Mouse (Mus musculus): ENCODE data around the gene Ofd1. TPM values are rescaled to one million over a fixed set of nuclear protein-coding genes. Genes with fewer than 3 reads are reported as not detected.

The Ofd1 gene
- polyA plus RNA-seq, 1 experiment from 2014 or later = 9.2 TPM

DNA sequence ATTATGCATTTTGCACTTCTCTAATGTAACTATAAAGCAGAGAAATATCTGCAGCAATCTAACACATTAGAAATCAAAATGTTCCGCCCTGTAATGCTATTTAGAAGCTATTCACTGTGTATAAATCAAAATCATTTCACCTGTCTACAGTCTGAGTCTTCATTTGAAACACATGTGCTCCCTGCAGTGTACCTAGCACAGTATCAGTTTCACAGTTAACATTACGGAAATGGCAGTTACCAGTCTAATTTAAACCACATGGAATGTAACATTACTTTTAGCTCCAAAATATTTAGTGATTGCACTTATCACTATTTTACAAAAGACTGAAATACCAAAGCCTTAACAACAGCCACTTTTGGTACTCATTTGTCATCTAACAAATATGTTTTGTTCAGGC lies 5.7 kb downstream of the Ofd1 start:
- Histone ChIP-seq H3K27ac (replicated peaks) (no peak overlapping the region), H3K9me3 (no peaks in the 10 kb centered on the region), H3K4me3 (no peak overlapping the region), H3K9ac (replicated peaks) (no peak overlapping the region), H3K36me3 (no peaks in the 10 kb centered on the region), H3K4me2 (replicated peaks) (no peak overlapping the region), H3K4me1 (0 out of 2 replicates have a peak, but pooled peaks cover 3% of the 10 kb centered on the region), H3K27me3 (peaks cover 8% of the 10 kb centered on the region; the same call in 1 of the 2 replicates)
- WGBS = 84% methylated on average over 2 of the region's 2 CpGs
- no peak for ATAC-seq (ENCODE audit: low FRiP score, low read depth)

DNA sequence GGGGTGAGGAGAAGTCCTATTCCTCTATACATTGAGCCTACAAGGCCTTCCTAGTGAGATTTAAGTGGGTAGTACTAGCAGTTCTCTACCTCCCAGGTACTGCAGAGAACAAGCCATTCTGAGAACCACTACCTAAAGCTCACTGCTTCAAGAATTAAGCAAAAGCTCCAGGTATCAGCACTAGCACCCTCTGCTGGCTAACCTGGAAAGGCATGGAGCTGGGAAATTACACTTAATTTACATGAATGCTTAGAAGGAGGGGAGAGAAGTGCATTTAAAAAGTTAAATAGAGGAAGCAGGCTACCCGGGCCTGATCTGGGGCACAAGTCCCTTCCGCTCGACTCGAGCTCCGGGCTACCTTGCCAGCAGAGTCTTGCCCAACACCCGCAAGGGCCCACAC lies 24.3 kb downstream of the Ofd1 start:
- no peaks in the 10 kb centered on the region for H3K4me1 ChIP-seq
- WGBS = 87% methylated on average over 6 of the region's 6 CpGs
- no peak overlapping the region for H3K4me3 ChIP-seq
- no peak overlapping the region for H3K4me2 ChIP-seq (replicated peaks)
- H3K36me3 ChIP-seq = no peaks in the 10 kb centered on the region
- ATAC-seq (ENCODE audit: low FRiP score, low read depth) = no peak
- H3K27me3 ChIP-seq = no peaks in the 10 kb centered on the region; the same call in 1 of the 2 replicates
- H3K9ac ChIP-seq (replicated peaks) = no peak overlapping the region
- no peak overlapping the region for H3K27ac ChIP-seq (replicated peaks)
- no peaks in the 10 kb centered on the region for H3K9me3 ChIP-seq

DNA sequence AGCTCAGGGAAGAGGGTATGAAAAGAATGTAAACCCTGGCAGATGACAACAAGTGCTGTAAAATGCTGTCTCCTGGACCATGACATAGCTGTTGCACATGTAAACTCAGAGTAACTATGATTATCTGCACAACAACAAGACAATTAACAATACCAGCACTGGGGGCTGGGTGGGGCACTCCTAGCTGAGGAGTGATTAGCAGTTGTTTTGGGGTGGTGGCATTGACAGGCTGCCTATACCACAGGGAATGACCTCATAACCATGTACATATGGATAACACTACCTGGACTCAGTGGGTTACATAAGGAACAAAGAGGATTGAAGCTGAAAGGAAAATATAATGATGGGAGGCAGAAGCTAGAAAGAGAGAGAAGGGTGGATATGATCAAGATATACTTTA lies 32.6 kb downstream of the Ofd1 start:
- Histone ChIP-seq H3K27ac (replicated peaks) (no peak overlapping the region), H3K27me3 (peaks cover 30% of the 10 kb centered on the region), H3K4me2 (replicated peaks) (no peak overlapping the region), H3K4me3 (no peak overlapping the region), H3K9ac (replicated peaks) (no peak overlapping the region), H3K36me3 (peaks cover 18% of the 10 kb centered on the region), H3K4me1 (no peaks in the 10 kb centered on the region), H3K9me3 (no peaks in the 10 kb centered on the region)
- no peak for ATAC-seq (ENCODE audit: low FRiP score, low read depth)

DNA sequence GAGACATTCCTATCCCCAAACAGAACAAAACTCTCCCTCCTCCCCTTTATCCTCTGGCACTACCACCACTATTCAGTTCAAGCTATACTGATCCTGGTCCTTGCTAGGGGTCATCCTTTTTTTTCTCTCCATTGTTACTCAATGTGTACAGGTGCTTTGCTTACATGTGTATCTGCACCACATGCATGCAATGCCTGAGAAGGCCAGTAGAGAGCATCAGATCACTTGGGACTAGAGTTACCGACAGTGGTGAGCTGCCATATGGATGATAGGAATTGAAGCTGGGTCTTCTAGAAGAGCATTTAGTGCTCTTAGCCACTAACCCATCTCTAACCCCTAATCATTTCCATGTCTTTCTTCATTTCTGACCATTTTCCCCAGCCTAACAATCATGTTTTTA lies 46.8 kb downstream of the Ofd1 start:
- WGBS = 89% methylated on average over 1 of the region's 1 CpGs
- no peak overlapping the region for H3K4me3 ChIP-seq

DNA sequence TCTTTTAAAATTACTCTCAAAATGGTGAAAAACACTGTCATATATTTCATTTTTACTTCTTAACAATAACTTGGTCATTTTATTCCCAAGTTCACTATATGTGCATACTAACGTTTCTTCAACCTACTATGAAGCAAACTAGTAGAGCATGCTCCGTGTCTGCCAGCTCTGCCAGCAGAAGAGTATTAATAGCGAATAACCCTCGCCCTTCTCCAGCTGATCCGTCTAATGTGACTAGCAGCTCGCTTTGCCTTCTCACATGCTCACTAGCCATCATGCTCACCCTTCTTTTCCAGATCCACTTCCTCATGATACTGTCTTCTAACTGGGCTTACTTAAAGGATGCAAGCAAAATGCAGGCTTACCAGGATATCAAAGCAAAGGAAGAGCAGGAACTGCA lies 53.8 kb downstream of the Ofd1 start:
- H3K27me3 ChIP-seq = peaks cover 25% of the 10 kb centered on the region
- H3K4me2 ChIP-seq (replicated peaks) = no peak overlapping the region
- no peak overlapping the region for H3K9ac ChIP-seq (replicated peaks)
- no peak for ATAC-seq (ENCODE audit: low FRiP score, low read depth)
- WGBS = 85% methylated on average over 6 of the region's 6 CpGs
- H3K9me3 ChIP-seq = no peaks in the 10 kb centered on the region
- H3K4me1 ChIP-seq = no peaks in the 10 kb centered on the region
- H3K36me3 ChIP-seq = peaks cover 21% of the 10 kb centered on the region; the same call in 1 of the 2 replicates
- no peak overlapping the region for H3K27ac ChIP-seq (replicated peaks)
- H3K4me3 ChIP-seq = no peak overlapping the region

More for the DNA sequence above, 46.8 kb downstream of the Ofd1 start:
- no peaks in the 10 kb centered on the region for H3K9me3 ChIP-seq
- no peaks in the 10 kb centered on the region for H3K4me1 ChIP-seq
- H3K4me2 ChIP-seq (replicated peaks) = no peak overlapping the region
- no peaks in the 10 kb centered on the region for H3K36me3 ChIP-seq
- H3K9ac ChIP-seq (replicated peaks) = no peak overlapping the region
- ATAC-seq (ENCODE audit: low FRiP score, low read depth) = no peak
- H3K27ac ChIP-seq (replicated peaks) = no peak overlapping the region
- H3K27me3 ChIP-seq = peaks cover 15% of the 10 kb centered on the region

DNA sequence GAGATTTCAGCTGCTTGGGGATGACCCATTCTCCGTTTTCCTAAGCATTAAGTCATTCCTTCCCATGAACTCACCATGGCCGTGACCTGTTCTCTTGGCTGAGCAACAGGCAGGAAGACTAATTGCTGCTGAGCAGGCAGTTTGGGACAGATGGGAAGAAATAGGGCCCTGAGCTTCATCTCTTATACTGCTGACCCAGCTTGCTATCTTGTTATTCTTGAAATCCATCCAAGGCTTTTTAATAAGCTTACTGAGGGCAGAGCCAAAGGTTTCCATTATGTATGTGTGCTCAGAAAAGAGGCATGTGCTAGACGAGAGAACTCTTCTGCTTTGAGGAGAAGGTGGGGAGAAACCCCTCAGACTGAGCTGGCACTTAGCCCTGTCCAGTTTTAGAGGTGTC lies 55.6 kb downstream of the Ofd1 start:
- Histone ChIP-seq H3K27me3 (peaks cover 32% of the 10 kb centered on the region), H3K27ac (replicated peaks) (no peak overlapping the region), H3K4me3 (no peak overlapping the region), H3K4me1 (no peaks in the 10 kb centered on the region), H3K9ac (replicated peaks) (no peak overlapping the region), H3K36me3 (peaks cover 21% of the 10 kb centered on the region; the same call in 1 of the 2 replicates), H3K4me2 (replicated peaks) (no peak overlapping the region), H3K9me3 (no peaks in the 10 kb centered on the region)
- no peak for ATAC-seq (ENCODE audit: low FRiP score, low read depth)
- 81% methylated on average over 3 of the region's 3 CpGs for WGBS

DNA sequence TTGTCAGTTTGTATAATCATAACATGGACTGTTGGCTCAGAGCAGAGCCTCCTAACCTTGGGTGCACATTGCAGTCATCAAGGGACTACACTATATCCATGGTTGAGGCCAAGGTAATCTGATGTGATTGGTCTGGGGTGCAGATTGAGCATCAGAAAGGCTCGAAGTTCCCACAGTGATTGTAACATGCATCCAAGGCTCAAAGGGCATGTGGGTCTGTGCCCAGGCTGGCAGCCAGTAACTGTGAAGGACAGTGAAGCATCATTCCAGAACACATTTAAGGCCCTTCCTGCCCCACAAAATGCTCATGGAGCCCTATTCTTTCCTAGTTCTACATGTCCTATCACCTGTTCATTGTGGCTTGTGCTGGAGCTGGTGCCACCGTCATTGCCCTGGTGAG lies 56.9 kb downstream of the Ofd1 start:
- Histone ChIP-seq H3K36me3 (peaks cover 29% of the 10 kb centered on the region; the same call in 1 of the 2 replicates), H3K4me2 (replicated peaks) (no peak overlapping the region), H3K4me1 (no peaks in the 10 kb centered on the region), H3K27ac (replicated peaks) (no peak overlapping the region), H3K9me3 (no peaks in the 10 kb centered on the region), H3K4me3 (no peak overlapping the region), H3K9ac (replicated peaks) (no peak overlapping the region), H3K27me3 (peaks cover 36% of the 10 kb centered on the region)
- WGBS = 89% methylated on average over 2 of the region's 2 CpGs
- no peak for ATAC-seq (ENCODE audit: low FRiP score, low read depth)

DNA sequence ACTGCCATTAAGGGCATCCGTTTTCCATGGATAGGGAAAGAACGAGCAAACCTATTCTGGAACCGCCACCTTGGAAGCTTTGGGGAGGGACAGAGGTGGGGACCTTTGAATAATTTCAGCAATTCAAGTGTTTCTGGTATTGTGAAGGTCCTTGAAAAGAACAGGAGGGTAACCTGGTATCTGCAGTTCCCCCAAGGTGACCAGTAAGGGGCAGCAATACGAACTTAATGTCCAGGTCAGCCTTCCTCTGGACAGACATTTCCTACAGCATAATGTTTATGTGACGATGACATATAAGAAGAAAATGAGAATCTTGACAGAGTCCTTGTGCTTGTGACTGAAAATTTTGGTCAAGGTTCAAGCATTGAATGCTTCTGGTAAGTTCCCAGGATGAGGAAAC lies 61.9 kb downstream of the Ofd1 start:
- H3K36me3 ChIP-seq = peaks cover 50% of the 10 kb centered on the region

DNA sequence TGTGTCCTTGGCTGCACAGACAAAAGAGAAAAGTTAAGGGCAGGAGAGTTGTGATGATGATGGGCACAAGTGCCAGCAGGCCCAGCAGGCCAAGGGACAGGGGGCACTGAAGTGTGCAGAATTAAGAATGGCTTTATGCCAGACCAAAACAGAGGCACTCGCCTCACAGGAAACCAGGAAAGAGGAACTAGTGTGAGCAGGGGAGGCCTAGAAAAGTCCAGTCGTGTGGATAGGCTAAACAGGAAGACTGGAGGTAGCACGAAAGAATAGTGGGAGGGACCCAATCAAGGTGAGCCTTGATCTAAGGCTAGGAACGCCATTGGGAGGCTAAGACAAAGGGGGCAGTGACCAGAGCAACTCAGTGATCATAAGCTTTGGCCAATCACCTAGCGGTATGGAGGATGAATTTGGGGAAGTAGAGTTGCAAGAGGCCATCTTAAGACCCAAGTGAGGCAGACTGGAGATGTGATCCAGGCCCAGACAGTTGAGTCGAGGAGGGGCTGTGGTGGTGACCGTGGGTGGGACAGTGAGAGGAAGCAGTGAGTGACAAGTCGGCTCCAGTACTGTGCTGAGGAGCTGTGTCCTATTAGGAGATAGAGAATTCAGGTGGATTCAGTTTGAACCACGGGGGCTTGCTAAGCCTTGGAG lies 63.7 kb downstream of the Ofd1 start:
- H3K27me3 ChIP-seq = peaks cover 58% of the 10 kb centered on the region
- WGBS = 83% methylated on average over 9 of the region's 9 CpGs
- ATAC-seq (ENCODE audit: low FRiP score, low read depth) = no peak

More for the DNA sequence above, 61.9 kb downstream of the Ofd1 start:
- Histone ChIP-seq H3K27ac (replicated peaks) (no peak overlapping the region), H3K4me1 (no peaks in the 10 kb centered on the region), H3K27me3 (peaks cover 54% of the 10 kb centered on the region), H3K4me3 (no peak overlapping the region), H3K9ac (replicated peaks) (no peak overlapping the region), H3K4me2 (replicated peaks) (no peak overlapping the region), H3K9me3 (no peaks in the 10 kb centered on the region)
- ATAC-seq (ENCODE audit: low FRiP score, low read depth) = no peak
- WGBS = 83% methylated on average over 5 of the region's 5 CpGs

DNA sequence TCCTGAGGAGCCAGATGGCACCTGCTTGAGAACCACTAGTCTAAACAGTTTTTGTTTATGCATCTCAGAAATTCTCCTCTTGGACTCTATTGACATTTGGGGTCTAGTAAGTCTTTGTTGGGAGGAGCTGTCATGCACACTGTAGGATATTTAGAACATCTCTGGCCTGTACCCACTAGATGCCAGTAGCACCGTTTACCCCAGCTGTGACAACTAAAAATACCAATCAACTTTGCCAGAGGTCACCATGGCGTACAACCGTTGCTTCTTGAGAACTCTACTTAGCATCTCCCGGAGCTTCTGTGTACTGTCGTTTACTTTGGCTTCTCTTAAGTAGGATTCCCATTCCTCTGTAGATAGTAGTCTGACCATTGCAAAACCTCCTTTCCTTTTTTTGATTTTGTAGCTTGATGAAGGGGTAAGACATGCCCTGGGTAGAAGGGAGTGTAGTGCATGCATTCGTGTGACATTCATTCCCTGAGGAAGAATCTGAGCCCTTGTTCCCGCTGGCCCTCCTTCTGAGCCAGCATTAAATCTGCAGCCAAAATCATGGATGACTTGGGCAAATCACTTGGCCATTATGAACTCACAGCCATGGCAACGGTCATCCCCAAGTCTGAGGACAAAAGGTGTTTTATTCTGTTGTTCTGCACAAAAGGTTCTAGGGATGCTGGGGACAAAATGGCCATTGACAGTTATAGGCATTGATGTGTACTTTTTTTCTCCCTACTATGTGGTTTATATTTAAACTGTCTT lies 74.9 kb downstream of the Ofd1 start:
- peaks cover 20% of the 10 kb centered on the region; the same call in 1 of the 2 replicates for H3K27me3 ChIP-seq
- no peak overlapping the region for H3K4me3 ChIP-seq
- no peak overlapping the region for H3K27ac ChIP-seq (replicated peaks)
- no peak overlapping the region for H3K9ac ChIP-seq (replicated peaks)
- H3K9me3 ChIP-seq = no peaks in the 10 kb centered on the region
- no peaks in the 10 kb centered on the region for H3K36me3 ChIP-seq
- no peak overlapping the region for H3K4me2 ChIP-seq (replicated peaks)
- WGBS = 72% methylated on average over 8 of the region's 8 CpGs
- ATAC-seq (ENCODE audit: low FRiP score, low read depth) = no peak
- no peaks in the 10 kb centered on the region for H3K4me1 ChIP-seq

More for the DNA sequence above, 63.7 kb downstream of the Ofd1 start:
- Histone ChIP-seq H3K9ac (replicated peaks) (no peak overlapping the region), H3K4me2 (replicated peaks) (no peak overlapping the region), H3K9me3 (no peaks in the 10 kb centered on the region), H3K27ac (replicated peaks) (no peak overlapping the region), H3K36me3 (peaks cover 38% of the 10 kb centered on the region), H3K4me3 (no peak overlapping the region), H3K4me1 (no peaks in the 10 kb centered on the region)

DNA sequence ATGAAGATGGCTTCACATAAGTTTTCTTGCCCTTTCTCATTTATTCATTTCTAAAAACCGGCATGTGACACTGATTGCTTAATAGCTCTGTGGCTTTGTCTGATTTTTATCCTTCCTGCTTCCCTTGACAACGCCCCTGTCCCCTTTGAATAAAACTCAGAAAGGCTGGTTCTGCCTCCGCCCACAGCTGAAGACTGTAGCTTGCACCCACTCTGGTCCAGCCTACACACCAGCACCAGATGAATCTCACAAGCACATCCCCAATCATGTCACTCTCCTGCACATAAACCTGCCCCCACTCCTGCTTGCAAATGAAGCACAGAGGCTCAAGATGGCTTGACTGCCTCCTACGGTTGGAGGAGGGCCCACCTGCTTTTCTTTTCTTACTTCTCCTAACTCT lies 80.0 kb downstream of the Ofd1 start:
- H3K36me3 ChIP-seq = no peaks in the 10 kb centered on the region
- 82% methylated on average over 4 of the region's 4 CpGs for WGBS
- no peaks in the 10 kb centered on the region for H3K4me1 ChIP-seq
- peaks cover 5% of the 10 kb centered on the region for H3K27me3 ChIP-seq
- H3K9ac ChIP-seq (replicated peaks) = no peak overlapping the region
- no peak overlapping the region for H3K4me2 ChIP-seq (replicated peaks)
- no peaks in the 10 kb centered on the region for H3K9me3 ChIP-seq
- no peak overlapping the region for H3K4me3 ChIP-seq
- H3K27ac ChIP-seq (replicated peaks) = no peak overlapping the region
- ATAC-seq (ENCODE audit: low FRiP score, low read depth) = no peak

DNA sequence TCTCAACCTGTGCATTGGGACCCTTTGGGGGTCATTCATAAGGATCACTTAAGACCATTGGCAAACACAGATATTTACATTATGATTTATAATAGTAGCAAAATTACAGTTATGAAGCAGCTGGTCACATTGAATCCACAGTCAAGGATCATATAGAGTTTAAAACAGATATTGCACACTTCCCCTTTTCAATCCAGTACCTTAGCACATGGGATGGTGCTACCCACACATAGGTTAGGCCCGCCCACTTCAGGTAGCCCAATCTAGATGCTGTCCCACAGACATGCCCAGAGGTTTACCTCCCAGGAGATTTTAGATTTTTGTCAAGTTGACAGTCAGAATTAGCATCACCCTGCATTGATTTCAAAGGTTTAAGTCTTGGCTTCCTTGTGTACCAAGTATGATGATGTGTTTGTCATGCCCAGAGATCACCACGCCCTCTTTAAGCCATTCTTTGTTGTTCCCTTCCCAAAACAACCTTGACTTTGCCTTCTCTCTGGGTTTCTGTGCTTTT lies 80.5 kb downstream of the Ofd1 start:
- peaks cover 10% of the 10 kb centered on the region for H3K27me3 ChIP-seq
- H3K4me1 ChIP-seq = no peaks in the 10 kb centered on the region
- H3K36me3 ChIP-seq = no peaks in the 10 kb centered on the region
- H3K9me3 ChIP-seq = no peaks in the 10 kb centered on the region
- H3K4me2 ChIP-seq (replicated peaks) = no peak overlapping the region
- H3K9ac ChIP-seq (replicated peaks) = no peak overlapping the region
- no peak overlapping the region for H3K27ac ChIP-seq (replicated peaks)
- ATAC-seq (ENCODE audit: low FRiP score, low read depth) = no peak
- H3K4me3 ChIP-seq = no peak overlapping the region
- WGBS = 90% methylated on average over 2 of the region's 2 CpGs
